Mouse (Mus musculus): ENCODE results near the gene Slc25a21. TPM values are rescaled to one million over a fixed set of nuclear protein-coding genes. Genes with fewer than 3 reads are reported as not detected.

Slc25a21 gene
- polyA plus RNA-seq, 1 experiment from 2014 or later = 0.08 TPM

- Histone ChIP-seq H3K27me3 (replicated peaks; ENCODE audit: control insufficient read depth, insufficient read depth, low read length) (no peaks in the 10 kb centered on the region), H3K9me3 (ENCODE audit: control insufficient read depth) (no peaks in the 10 kb centered on the region), H3K4me1 (replicated peaks; ENCODE audit: control insufficient read depth, insufficient read depth, low read length) (no peaks in the 10 kb centered on the region), H3K4me3 (ENCODE audit: low read depth, low read length) (no peak overlapping the region), H3K4me2 (replicated peaks; ENCODE audit: low read depth) (no peak overlapping the region), H3K27ac (ENCODE audit: low read depth, low read length) (no peak overlapping the region), H3K9ac (ENCODE audit: low read depth, low read length) (no peak overlapping the region), H3K36me3 (ENCODE audit: control insufficient read depth, insufficient read depth) (no peaks in the 10 kb centered on the region)
- TF ChIP-seq CTCF (IDR thresholded peaks at IDR 0.05; ENCODE audit: low read depth) = no peak
- ATAC-seq = no peak
- WGBS = 75% methylated on average over 6 of the region's 6 CpGs
Observed at GRCm38 (mm10) chr12:56798641-56799415, 398.4 kb downstream of the Slc25a21 start.

DNA sequence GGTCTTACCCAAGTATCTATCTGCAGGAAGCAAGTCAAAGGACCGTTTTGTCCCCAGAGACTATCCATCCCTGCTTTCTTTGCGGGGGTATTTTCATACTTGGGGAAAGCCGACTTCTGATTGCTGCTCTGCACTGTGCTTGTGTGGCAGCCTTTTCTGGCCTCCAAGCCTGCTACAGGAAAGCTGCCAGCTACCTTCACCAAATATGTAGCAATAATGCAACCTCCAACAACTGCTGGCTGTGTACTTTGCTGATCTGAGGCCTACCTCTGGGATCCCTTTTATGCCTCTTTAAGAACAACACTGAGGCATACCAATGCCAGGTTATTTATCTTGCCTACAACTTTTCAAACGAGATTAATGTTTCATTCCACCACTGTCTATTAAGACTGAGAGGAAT is 408.0 kb downstream of the Slc25a21 start:
- H3K9me3 ChIP-seq (ENCODE audit: control insufficient read depth) = no peaks in the 10 kb centered on the region
- no peak for TF ChIP-seq CTCF (IDR thresholded peaks at IDR 0.05; ENCODE audit: low read depth)
- no peak overlapping the region for H3K4me2 ChIP-seq (replicated peaks; ENCODE audit: low read depth)
- H3K36me3 ChIP-seq (ENCODE audit: control insufficient read depth, insufficient read depth) = no peaks in the 10 kb centered on the region
- no peak overlapping the region for H3K4me3 ChIP-seq (ENCODE audit: low read depth, low read length)
- no peak for ATAC-seq
- no peaks in the 10 kb centered on the region for H3K4me1 ChIP-seq (replicated peaks; ENCODE audit: control insufficient read depth, insufficient read depth, low read length)
- no peak overlapping the region for H3K27ac ChIP-seq (ENCODE audit: low read depth, low read length)
- no peaks in the 10 kb centered on the region for H3K27me3 ChIP-seq (replicated peaks; ENCODE audit: control insufficient read depth, insufficient read depth, low read length)
- WGBS = 68% methylated on average over 4 of the region's 4 CpGs
- H3K9ac ChIP-seq (ENCODE audit: low read depth, low read length) = no peak overlapping the region

GRCm38 (mm10) chr12:56785250-56785649 is 412.0 kb downstream of the Slc25a21 start:
- Histone ChIP-seq H3K4me1 (replicated peaks; ENCODE audit: control insufficient read depth, insufficient read depth, low read length) (no peaks in the 10 kb centered on the region), H3K4me3 (ENCODE audit: low read depth, low read length) (no peak overlapping the region), H3K27ac (ENCODE audit: low read depth, low read length) (no peak overlapping the region), H3K4me2 (replicated peaks; ENCODE audit: low read depth) (no peak overlapping the region), H3K9me3 (ENCODE audit: control insufficient read depth) (no peaks in the 10 kb centered on the region), H3K36me3 (ENCODE audit: control insufficient read depth, insufficient read depth) (no peaks in the 10 kb centered on the region), H3K9ac (ENCODE audit: low read depth, low read length) (no peak overlapping the region), H3K27me3 (replicated peaks; ENCODE audit: control insufficient read depth, insufficient read depth, low read length) (no peaks in the 10 kb centered on the region)
- WGBS = 83% methylated on average over 1 of the region's 1 CpGs
- no peak for TF ChIP-seq CTCF (IDR thresholded peaks at IDR 0.05; ENCODE audit: low read depth)
- no peak for ATAC-seq

- H3K4me3 ChIP-seq (ENCODE audit: low read depth, low read length) = no peak overlapping the region
- H3K4me2 ChIP-seq (replicated peaks; ENCODE audit: low read depth) = no peak overlapping the region
- H3K27me3 ChIP-seq (replicated peaks; ENCODE audit: control insufficient read depth, insufficient read depth, low read length) = no peaks in the 10 kb centered on the region
- no peaks in the 10 kb centered on the region for H3K9me3 ChIP-seq (ENCODE audit: control insufficient read depth)
- H3K27ac ChIP-seq (ENCODE audit: low read depth, low read length) = no peak overlapping the region
- 66% methylated on average over 5 of the region's 5 CpGs for WGBS
- H3K4me1 ChIP-seq (replicated peaks; ENCODE audit: control insufficient read depth, insufficient read depth, low read length) = no peaks in the 10 kb centered on the region
- no peak overlapping the region for H3K9ac ChIP-seq (ENCODE audit: low read depth, low read length)
- no peaks in the 10 kb centered on the region for H3K36me3 ChIP-seq (ENCODE audit: control insufficient read depth, insufficient read depth)
- no peak for TF ChIP-seq CTCF (IDR thresholded peaks at IDR 0.05; ENCODE audit: low read depth)
- no peak for ATAC-seq
Observed at GRCm38 (mm10) chr12:56781196-56781595, 416.1 kb downstream of the Slc25a21 start.

DNA sequence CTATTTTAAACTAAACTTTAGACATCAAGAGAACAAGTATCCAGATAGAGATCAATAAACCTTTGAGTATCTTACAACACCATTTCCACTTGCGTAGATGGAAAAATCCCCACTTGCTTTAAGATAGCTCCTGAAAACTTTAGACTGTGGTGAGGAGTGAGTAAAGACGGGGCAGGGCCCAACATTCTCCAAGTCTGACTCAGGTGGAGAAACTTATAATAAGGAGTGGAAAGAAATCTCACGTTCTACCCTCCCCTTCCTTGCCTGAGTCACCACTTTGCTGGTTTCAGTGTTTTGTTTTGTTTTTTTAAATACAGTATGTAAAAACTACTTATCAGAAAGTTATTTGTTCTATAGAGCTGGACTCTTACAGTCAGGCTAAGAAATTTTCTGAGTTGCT is 417.7 kb downstream of the Slc25a21 start:
- H3K4me1 ChIP-seq (replicated peaks; ENCODE audit: control insufficient read depth, insufficient read depth, low read length) = no peaks in the 10 kb centered on the region
- H3K36me3 ChIP-seq (ENCODE audit: control insufficient read depth, insufficient read depth) = no peaks in the 10 kb centered on the region
- H3K27ac ChIP-seq (ENCODE audit: low read depth, low read length) = no peak overlapping the region
- H3K27me3 ChIP-seq (replicated peaks; ENCODE audit: control insufficient read depth, insufficient read depth, low read length) = no peaks in the 10 kb centered on the region
- H3K4me3 ChIP-seq (ENCODE audit: low read depth, low read length) = no peak overlapping the region
- H3K4me2 ChIP-seq (replicated peaks; ENCODE audit: low read depth) = no peak overlapping the region
- H3K9me3 ChIP-seq (ENCODE audit: control insufficient read depth) = no peaks in the 10 kb centered on the region
- no peak for ATAC-seq
- H3K9ac ChIP-seq (ENCODE audit: low read depth, low read length) = no peak overlapping the region
- no peak for TF ChIP-seq CTCF (IDR thresholded peaks at IDR 0.05; ENCODE audit: low read depth)
- 76% methylated on average over 3 of the region's 3 CpGs for WGBS

DNA sequence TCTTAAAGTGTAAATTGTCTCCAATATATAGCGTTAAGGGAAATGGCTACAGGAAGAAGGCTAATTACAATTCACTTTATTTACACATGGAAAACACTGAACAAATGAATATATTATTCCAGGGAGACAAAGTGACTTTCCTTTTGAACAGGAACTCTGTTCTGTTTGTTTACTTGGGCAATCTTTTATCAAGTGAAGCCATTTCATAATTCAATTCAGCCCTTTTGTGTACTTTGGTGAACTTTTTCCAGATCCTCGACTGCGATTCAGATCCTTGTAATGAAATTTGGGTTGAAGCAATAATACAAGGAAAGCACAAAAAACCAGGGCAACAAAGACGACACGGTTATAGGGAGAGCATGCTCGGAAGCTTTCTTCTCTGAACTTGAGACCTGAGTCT is 423.3 kb downstream of the Slc25a21 start:
- H3K36me3 ChIP-seq (ENCODE audit: control insufficient read depth, insufficient read depth) = no peaks in the 10 kb centered on the region
- no peak overlapping the region for H3K9ac ChIP-seq (ENCODE audit: low read depth, low read length)
- no peak for TF ChIP-seq CTCF (IDR thresholded peaks at IDR 0.05; ENCODE audit: low read depth)
- no peak for ATAC-seq
- H3K4me2 ChIP-seq (replicated peaks; ENCODE audit: low read depth) = no peak overlapping the region
- H3K27ac ChIP-seq (ENCODE audit: low read depth, low read length) = no peak overlapping the region
- H3K9me3 ChIP-seq (ENCODE audit: control insufficient read depth) = no peaks in the 10 kb centered on the region
- H3K4me1 ChIP-seq (replicated peaks; ENCODE audit: control insufficient read depth, insufficient read depth, low read length) = no peaks in the 10 kb centered on the region
- 73% methylated on average over 6 of the region's 6 CpGs for WGBS
- H3K27me3 ChIP-seq (replicated peaks; ENCODE audit: control insufficient read depth, insufficient read depth, low read length) = no peaks in the 10 kb centered on the region
- H3K4me3 ChIP-seq (ENCODE audit: low read depth, low read length) = no peak overlapping the region
